Mouse (Mus musculus) midbrain, embryonic 11.5 days (tissue): ENCODE results near the gene Apoc1. TPM values are rescaled to one million over a fixed set of nuclear protein-coding genes. Genes with fewer than 3 reads are reported as not detected.
A peak's percentile ranks its signal among the peaks of the same experiment; 100 is the strongest.

Experiments used
- ATAC-seq: fragments of 200-750 bp; cut with Nextera tagmentation; 2 replicates; pipeline ENCODE4 v1.8.0; 2017; ENCODE audit warnings: moderate TSS enrichment, moderate library complexity; ENCODE audit not compliant: low FRiP score
- DNase-seq: peaks from one replicate; pipeline ENCODE4 v3.0.0; 2015; ENCODE audit warnings: low spot score; ENCODE audit errors: missing footprints
- H3K27ac ChIP-seq: fragments of 300-500 bp; sonication (generic); 2 replicates; pipeline ENCODE4 v1.5.1; 2014; ENCODE audit warnings: low read depth, low read length
- H3K27me3 ChIP-seq: fragments of 300-500 bp; sonication (generic); 2 replicates; pipeline ENCODE4 v1.6.1; 2014; ENCODE audit warnings: mild to moderate bottlenecking, low read length, moderate library complexity, mixed read lengths; ENCODE audit not compliant: control insufficient read depth, insufficient read depth
- H3K36me3 ChIP-seq: fragments of 300-500 bp; sonication (generic); 2 replicates; pipeline ENCODE4 v1.6.1; 2014; ENCODE audit warnings: mild to moderate bottlenecking, low read length, moderate library complexity, mixed read lengths; ENCODE audit not compliant: control insufficient read depth, insufficient read depth
- H3K4me1 ChIP-seq: fragments of 300-500 bp; sonication (generic); 2 replicates; pipeline ENCODE4 v1.6.1; 2014; ENCODE audit warnings: low read length; ENCODE audit not compliant: control insufficient read depth, insufficient read depth
- H3K4me2 ChIP-seq: fragments of 300-500 bp; sonication (generic); 2 replicates; pipeline ENCODE4 v1.6.1; 2014; ENCODE audit warnings: mild to moderate bottlenecking, moderate library complexity
- H3K4me3 ChIP-seq: fragments of 300-500 bp; sonication (generic); 2 replicates; pipeline ENCODE4 v1.5.1; 2014; ENCODE audit warnings: low read depth, low read length
- H3K9ac ChIP-seq: fragments of 300-500 bp; sonication (generic); 2 replicates; pipeline ENCODE4 v1.6.1; 2014; ENCODE audit warnings: low read length
- H3K9me3 ChIP-seq: fragments of 300-500 bp; sonication (generic); 2 replicates; pipeline ENCODE4 v1.6.1; 2016; ENCODE audit warnings: low read length; ENCODE audit not compliant: control insufficient read depth
- WGBS: fragments of 180-500 bp; shearing (Covaris S2); extraction: QIAGEN DNeasy Blood & Tissue Kit; methylation state at CpG from one replicate; pipeline ENCODE4 v1.1.7; 2014; 5-methylcytosine and 5-hydroxymethylcytosine counted together
- polyA plus RNA-seq: library from polyadenylated mRNA; unstranded; fragments of >200 nt; fragmentation: Nextera tagmentation; extraction: Ambion mirVana; gene quantifications from 2 replicates; pipeline ENCODE4 v1.2.1, GENCODE M21; 2014

The Apoc1 gene
- 1.9 and 3.2 TPM in 2 replicates for polyA plus RNA-seq

GRCm38 (mm10) chr7:19691873-19692865 is at the start of gene Apoc1:
Gene Apoc1, minus strand, starts transcription at chr7:19692660.
- DNase-seq, result peak; percentile 37
- no peak for ATAC-seq
- Histone ChIP-seq H3K36me3 (peaks cover 9% of the 10 kb centered on the region), H3K9me3 (peaks cover 4% of the 10 kb centered on the region; the same call in 1 of the 2 replicates), H3K4me2 (no peak within 1 kb of the TSS), H3K4me1 (peaks cover 4% of the 10 kb centered on the region; the same call in 1 of the 2 replicates), H3K27me3 (no peaks in the 10 kb centered on the region), H3K9ac (peak within 1 kb of the TSS; percentile 20; the same call in 1 of the 2 replicates), H3K27ac (no peak within 1 kb of the TSS), H3K4me3 (no peak within 1 kb of the TSS)
- WGBS, result 53% methylated on average over 28 of the region's 28 CpGs

- Histone ChIP-seq H3K27me3 (no peaks in the 10 kb centered on the region), H3K9ac (no peak overlapping the region), H3K4me1 (peaks cover 6% of the 10 kb centered on the region), H3K4me3 (no peak overlapping the region), H3K36me3 (peaks cover 2% of the 10 kb centered on the region; the same call in 1 of the 2 replicates), H3K9me3 (no peaks in the 10 kb centered on the region), H3K4me2 (no peak overlapping the region), H3K27ac (no peak overlapping the region)
- DNase-seq (no peak), ATAC-seq (peak; percentile 43)
- 8% methylated on average over 8 of the region's 8 CpGs for WGBS
Observed at GRCm38 (mm10) chr7:19741329-19742031, 49.0 kb upstream of the Apoc1 start.

GRCm38 (mm10) chr7:19740269-19740668 is 47.8 kb upstream of the Apoc1 start:
- Histone ChIP-seq H3K9me3 (no peaks in the 10 kb centered on the region), H3K36me3 (peaks cover 4% of the 10 kb centered on the region; the same call in 1 of the 2 replicates), H3K27ac (no peak overlapping the region), H3K4me1 (peaks cover 6% of the 10 kb centered on the region), H3K27me3 (no peaks in the 10 kb centered on the region), H3K9ac (no peak overlapping the region), H3K4me3 (no peak overlapping the region), H3K4me2 (no peak overlapping the region)
- DNase-seq, result no peak
- ATAC-seq, result no peak
- WGBS, result 88% methylated on average over 11 of the region's 11 CpGs

- DNase-seq (no peak), ATAC-seq (no peak)
- H3K9ac ChIP-seq, result no peak overlapping the region
- WGBS, result 93% methylated on average over 3 of the region's 3 CpGs
- H3K9me3 ChIP-seq, result no peaks in the 10 kb centered on the region
- H3K27ac ChIP-seq, result no peak overlapping the region
- H3K4me2 ChIP-seq, result no peak overlapping the region
- H3K4me1 ChIP-seq, result peaks cover 6% of the 10 kb centered on the region
- H3K27me3 ChIP-seq, result no peaks in the 10 kb centered on the region
- peaks cover 3% of the 10 kb centered on the region; the same call in 1 of the 2 replicates for H3K36me3 ChIP-seq
- H3K4me3 ChIP-seq, result no peak overlapping the region
Observed at GRCm38 (mm10) chr7:19738771-19739170, 46.3 kb upstream of the Apoc1 start.

GRCm38 (mm10) chr7:19736389-19737057 is 44.1 kb upstream of the Apoc1 start:
- DNase-seq (no peak), ATAC-seq (no peak)
- Histone ChIP-seq H3K9me3 (no peaks in the 10 kb centered on the region), H3K4me3 (no peak overlapping the region), H3K27ac (no peak overlapping the region), H3K4me1 (peaks cover 1% of the 10 kb centered on the region; the same call in 1 of the 2 replicates), H3K36me3 (peaks cover 9% of the 10 kb centered on the region; the same call in 1 of the 2 replicates), H3K4me2 (no peak overlapping the region), H3K9ac (no peak overlapping the region), H3K27me3 (no peaks in the 10 kb centered on the region)
- WGBS, result 94% methylated on average over 16 of the region's 16 CpGs

- Histone ChIP-seq H3K36me3 (peaks cover 19% of the 10 kb centered on the region), H3K4me3 (no peak overlapping the region), H3K9me3 (no peaks in the 10 kb centered on the region), H3K4me1 (no peaks in the 10 kb centered on the region), H3K27me3 (no peaks in the 10 kb centered on the region), H3K4me2 (no peak overlapping the region), H3K9ac (no peak overlapping the region), H3K27ac (no peak overlapping the region)
- DNase-seq (no peak), ATAC-seq (no peak)
- WGBS, result 87% methylated on average over 10 of the region's 10 CpGs
Observed at GRCm38 (mm10) chr7:19734178-19734666, 41.8 kb upstream of the Apoc1 start.

- H3K36me3 ChIP-seq, result peaks cover 12% of the 10 kb centered on the region
- no peaks in the 10 kb centered on the region for H3K4me1 ChIP-seq
- ATAC-seq, result no peak
- no peak overlapping the region for H3K4me3 ChIP-seq
- 96% methylated on average over 4 of the region's 4 CpGs for WGBS
- H3K27me3 ChIP-seq, result no peaks in the 10 kb centered on the region
- no peak overlapping the region for H3K9ac ChIP-seq
- no peaks in the 10 kb centered on the region for H3K9me3 ChIP-seq
- H3K4me2 ChIP-seq, result no peak overlapping the region
- H3K27ac ChIP-seq, result no peak overlapping the region
- DNase-seq, result no peak
Observed at GRCm38 (mm10) chr7:19726541-19726940, 34.1 kb upstream of the Apoc1 start.

GRCm38 (mm10) chr7:19724167-19724566 is 31.7 kb upstream of the Apoc1 start:
- H3K27me3 ChIP-seq, result no peaks in the 10 kb centered on the region
- no peaks in the 10 kb centered on the region for H3K4me1 ChIP-seq
- no peak overlapping the region for H3K4me3 ChIP-seq
- no peak overlapping the region for H3K9ac ChIP-seq
- ATAC-seq (no peak), DNase-seq (no peak)
- peaks cover 2% of the 10 kb centered on the region for H3K36me3 ChIP-seq
- peaks cover 3% of the 10 kb centered on the region; the same call in 1 of the 2 replicates for H3K9me3 ChIP-seq
- H3K27ac ChIP-seq, result no peak overlapping the region
- 93% methylated on average over 12 of the region's 12 CpGs for WGBS
- no peak overlapping the region for H3K4me2 ChIP-seq
